Mouse (Mus musculus): ENCODE measurements at regions not wholly inside any gene's neighbourhood (a gene's known extent, or its start where the extent isn't known, plus 50 kb on each side); places are given as distances from the start of the nearest gene placed in this dataset.

- TF ChIP-seq POLR2A (IDR thresholded peaks at IDR 0.05; ENCODE audit: borderline replicate concordance, insufficient read depth, low read length) = no peak
- TF ChIP-seq CTCF (IDR thresholded peaks at IDR 0.05; ENCODE audit: borderline replicate concordance, insufficient read depth, low read depth, low read length) = no peak
Measured at GRCm38 (mm10) chr1:187450106-187450505, 158.5 kb upstream of the Esrrg start.

Measured in cerebellum, adult 2 months (tissue).